Mouse (Mus musculus) olfactory bulb, adult 2 months (tissue): ENCODE measurements at regions not wholly inside any gene's neighbourhood (a gene's known extent, or its start where the extent isn't known, plus 50 kb on each side); places are given as distances from the start of the nearest gene placed in this dataset.

Experiments
- CTCF ChIP-seq: fragments of 200-500 bp; IDR thresholded peaks from 2 replicates; pipeline ENCODE4 v1.5.1; 2012; ENCODE audit warnings: low read depth, mild to moderate bottlenecking, low read length, moderate library complexity; ENCODE audit not compliant: insufficient read depth
- POLR2A ChIP-seq: fragments of 200-500 bp; IDR thresholded peaks from 2 replicates; pipeline ENCODE4 v1.6.1; 2012; ENCODE audit warnings: mild to moderate bottlenecking, low read depth, low read length, moderate library complexity; ENCODE audit not compliant: insufficient read depth

GRCm38 (mm10) chr5:64476641-64477369 lies 320.7 kb downstream of the Tbc1d1 start:
- no peak for TF ChIP-seq POLR2A
- TF ChIP-seq CTCF: no peak
